Mouse (Mus musculus) B cell, adult (primary cell): Measurements from ENCODE around the gene Cbx7. TPM values are rescaled to one million over a fixed set of nuclear protein-coding genes. Genes with fewer than 3 reads are reported as not detected.

Experiments used
- total RNA-seq: library from RNA; stranded (reverse); gene quantifications from 4 replicates; pipeline ENCODE4 v1.2.4, GENCODE M21; 2023; ENCODE audit not compliant: inconsistent age

Gene Cbx7
- total RNA-seq: 98.3 to 113 TPM (median 110 TPM) in 4 replicates

GRCm38 (mm10) chr15:79970940-79971339 is at the start of gene Cbx7:
Cbx7 (minus strand) TSS chr15:79971119.

GRCm38 (mm10) chr15:80014321-80015210 is 43.6 kb upstream of the Cbx7 start, which contains the start of gene Pdgfb:
Pdgfb (minus strand) TSS chr15:80014977.

GRCm38 (mm10) chr15:79891436-79892212 is 79.3 kb downstream of the Cbx7 start, which contains the start of gene Apobec3:
Apobec3 (plus strand) TSS chr15:79891659.

Other genes starting within 250 kb of the Cbx7 start
- gene Sun2, start 228.6 kb downstream of the Cbx7 start, total RNA-seq: 382 to 466 TPM (median 439 TPM) in 4 replicates
- gene Dnal4, start 193.3 kb downstream of the Cbx7 start, total RNA-seq: 8.2 to 12.4 TPM (median 9.5 TPM) in 4 replicates
- gene Nptxr, start 166.4 kb downstream of the Cbx7 start, total RNA-seq: 0.10 to 0.75 TPM (median 0.31 TPM) in 4 replicates
- not detected in 4 replicates for gene Npcd, start 136.9 kb downstream of the Cbx7 start, total RNA-seq
- 11.3 to 16.7 TPM (median 14.5 TPM) in 4 replicates for gene Cbx6, start 136.4 kb downstream of the Cbx7 start, total RNA-seq
- 346 to 372 TPM (median 358 TPM) in 4 replicates for gene Apobec3, start 79.5 kb downstream of the Cbx7 start, total RNA-seq
- 0.42 to 1.4 TPM (median 0.93 TPM) in 3 of 4 replicates, not detected in the other for gene Pdgfb, start 43.9 kb upstream of the Cbx7 start, total RNA-seq
- gene Syngr1, start 120.2 kb upstream of the Cbx7 start, total RNA-seq: not detected in 4 replicates
- gene Rpl3, start 120.7 kb upstream of the Cbx7 start, total RNA-seq: 1,031 to 1,101 TPM (median 1,075 TPM) in 4 replicates
- 18.6 to 21.3 TPM (median 19.5 TPM) in 4 replicates for gene Tab1, start 162.0 kb upstream of the Cbx7 start, total RNA-seq
- not detected in 4 replicates for gene Mgat3, start 202.6 kb upstream of the Cbx7 start, total RNA-seq